Mouse (Mus musculus) stomach, postnatal 0 days (tissue): ENCODE data around the gene Galnt7.

ENCODE experiments used
- CTCF ChIP-seq: IDR thresholded peaks from 2 replicates; pipeline ENCODE4 v1.5.1; 2016; ENCODE audit warnings: antibody characterized with exemption, low read depth, mild to moderate bottlenecking, moderate library complexity
- EP300 ChIP-seq: optimal IDR thresholded peaks from 2 replicates; pipeline ENCODE3; 2016; ENCODE audit warnings: antibody characterized with exemption

GRCm38 (mm10) chr8:57685803-57686202 lies 33.0 kb upstream of the Galnt7 start:
- TF ChIP-seq EP300 (no peak), CTCF (no peak)
